Mouse (Mus musculus) limb, embryonic 14.5 days (tissue): ENCODE measurements around the gene Eif5a. TPM values are rescaled to one million over a fixed set of nuclear protein-coding genes. Genes with fewer than 3 reads are reported as not detected.
"Not testable (repeated sequence)": the region's sequence is repeated elsewhere in the genome, so short reads cannot be mapped to it uniquely, and the experiment has no call there.

Experiments used
- ATAC-seq: fragments of 200-750 bp; cut with Nextera tagmentation; 2 replicates; pipeline ENCODE4 v1.8.0; 2017; ENCODE audit warnings: low read depth, moderate number of reproducible peaks, moderate TSS enrichment; ENCODE audit not compliant: low FRiP score
- DNase-seq: peaks from one replicate; pipeline ENCODE4 v3.0.0-alpha.2; 2015; ENCODE audit warnings: low spot score
- H3K27ac ChIP-seq: fragments of 300-500 bp; sonication (generic); replicated peaks from 2 replicates; pipeline ENCODE4 v1.5.1; 2014; ENCODE audit warnings: low read depth, mild to moderate bottlenecking, low read length, moderate library complexity, mixed read lengths
- H3K27me3 ChIP-seq: fragments of 300-500 bp; sonication (generic); 2 replicates; pipeline ENCODE4 v1.6.1; 2014; ENCODE audit warnings: low read length, mixed read lengths; ENCODE audit not compliant: control insufficient read depth, insufficient read depth
- H3K36me3 ChIP-seq: fragments of 300-500 bp; sonication (generic); 2 replicates; pipeline ENCODE4 v1.6.1; 2014; ENCODE audit warnings: mild to moderate bottlenecking, low read length, moderate library complexity, mixed read lengths; ENCODE audit not compliant: control insufficient read depth, insufficient read depth
- H3K4me1 ChIP-seq: fragments of 300-500 bp; sonication (generic); 2 replicates; pipeline ENCODE4 v1.6.1; 2014; ENCODE audit warnings: antibody characterized with exemption, low read length, mixed read lengths; ENCODE audit not compliant: control insufficient read depth, insufficient read depth
- H3K4me2 ChIP-seq: fragments of 300-500 bp; sonication (generic); replicated peaks from 2 replicates; pipeline ENCODE4 v1.6.1; 2014; ENCODE audit warnings: low read depth, mild to moderate bottlenecking, low read length, moderate library complexity; ENCODE audit not compliant: severe bottlenecking
- H3K4me3 ChIP-seq: fragments of 300-500 bp; sonication (generic); replicated peaks from 2 replicates; pipeline ENCODE4 v1.5.1; 2014; ENCODE audit warnings: low read length
- H3K9ac ChIP-seq: fragments of 300-500 bp; sonication (generic); 2 replicates; pipeline ENCODE4 v1.6.1; 2014; ENCODE audit warnings: mild to moderate bottlenecking, low read depth, low read length, moderate library complexity; ENCODE audit not compliant: severe bottlenecking
- H3K9me3 ChIP-seq: fragments of 300-500 bp; sonication (generic); 2 replicates; pipeline ENCODE4 v1.6.1; 2016; ENCODE audit warnings: low read length; ENCODE audit not compliant: control insufficient read depth
- POLR2A ChIP-seq: fragments of 200-500 bp; IDR thresholded peaks from 2 replicates; pipeline ENCODE4 v1.8.0; 2012; ENCODE audit warnings: inconsistent platforms, mild to moderate bottlenecking, moderate library complexity, borderline replicate concordance; ENCODE audit not compliant: insufficient read depth, insufficient read length; ENCODE audit errors: extremely low read depth
- WGBS: fragments of 180-500 bp; shearing (Covaris S2); extraction: QIAGEN DNeasy Blood & Tissue Kit; methylation state at CpG from one replicate; pipeline ENCODE4 v1.1.7; 2014; 5-methylcytosine and 5-hydroxymethylcytosine counted together
- polyA plus RNA-seq, 2 experiments: library from polyadenylated mRNA; depleted of rRNA in 1 of 2; stranded (reverse) in 1 of 2; unstranded in 1 of 2; fragments of >200 nt; fragmentation: Nextera tagmentation in 1 of 2; extraction: Ambion mirVana in 1 of 2; gene quantifications; 2 replicates each; pipeline versions ENCODE4 v1.2.1 to v1.2.3; 2012 to 2014

Gene Eif5a
- polyA plus RNA-seq, 2 experiments: 1,079 to 1,603 TPM

- H3K4me1 ChIP-seq: peaks cover 23% of the 10 kb centered on the region
- no peak overlapping the region for H3K9ac ChIP-seq
- ATAC-seq: no peak
- H3K4me3 ChIP-seq: peak overlapping the region; percentile 97
- no peak for DNase-seq
- H3K9me3 ChIP-seq: no peaks in the 10 kb centered on the region
- 78% methylated on average over 9 of the region's 9 CpGs for WGBS
- TF ChIP-seq POLR2A: no peak
- H3K27ac ChIP-seq: no peak overlapping the region
- H3K4me2 ChIP-seq: peak overlapping the region; percentile 88
- H3K27me3 ChIP-seq: no peaks in the 10 kb centered on the region
- peaks cover 44% of the 10 kb centered on the region for H3K36me3 ChIP-seq
Observed at GRCm38 (mm10) chr11:69919053-69919452, 2.7 kb downstream of the Eif5a start.

- Histone ChIP-seq H3K27ac (no peak overlapping the region), H3K36me3 (peaks cover 47% of the 10 kb centered on the region), H3K9me3 (no peaks in the 10 kb centered on the region), H3K4me3 (no peak overlapping the region), H3K4me2 (no peak overlapping the region), H3K9ac (no peak overlapping the region), H3K27me3 (no peaks in the 10 kb centered on the region), H3K4me1 (peaks cover 25% of the 10 kb centered on the region)
- TF ChIP-seq POLR2A: no peak
- ATAC-seq (no peak), DNase-seq (no peak)
- 70% methylated on average over 5 of the region's 5 CpGs for WGBS
Observed at GRCm38 (mm10) chr11:69918118-69918517, 3.6 kb downstream of the Eif5a start.

GRCm38 (mm10) chr11:69917379-69917948 lies 4.3 kb downstream of the Eif5a start:
- Histone ChIP-seq H3K27ac (no peak overlapping the region), H3K27me3 (no peaks in the 10 kb centered on the region), H3K36me3 (peaks cover 54% of the 10 kb centered on the region), H3K4me1 (peaks cover 21% of the 10 kb centered on the region), H3K9ac (no peak overlapping the region), H3K9me3 (no peaks in the 10 kb centered on the region), H3K4me2 (no peak overlapping the region), H3K4me3 (no peak overlapping the region)
- DNase-seq: no peak
- TF ChIP-seq POLR2A: no peak
- ATAC-seq: no peak
- WGBS: 86% methylated on average over 8 of the region's 8 CpGs

GRCm38 (mm10) chr11:69916652-69917378 lies 4.9 kb downstream of the Eif5a start:
- not testable (repeated sequence) for H3K27ac ChIP-seq, H3K4me2 ChIP-seq, H3K9me3 ChIP-seq, H3K27me3 ChIP-seq, H3K4me3 ChIP-seq, DNase-seq, ATAC-seq, H3K9ac ChIP-seq
- Histone ChIP-seq H3K4me1 (peaks cover 21% of the 10 kb centered on the region), H3K36me3 (peaks cover 60% of the 10 kb centered on the region)
- 58% methylated on average over 7 of the region's 7 CpGs for WGBS

- H3K9ac ChIP-seq: peak overlapping the region; percentile 12
Observed at GRCm38 (mm10) chr11:69915667-69916627, 5.8 kb downstream of the Eif5a start.

More at GRCm38 (mm10) chr11:69915667-69916627, 5.8 kb downstream of the Eif5a start:
- Histone ChIP-seq H3K27me3 (no peaks in the 10 kb centered on the region), H3K4me2 (no peak overlapping the region), H3K9me3 (no peaks in the 10 kb centered on the region), H3K4me1 (peaks cover 21% of the 10 kb centered on the region), H3K36me3 (peaks cover 69% of the 10 kb centered on the region), H3K27ac (no peak overlapping the region), H3K4me3 (peak overlapping the region; percentile 83; the same call in 1 of the 2 replicates)
- no peak for TF ChIP-seq POLR2A
- no peak for ATAC-seq
- WGBS: 72% methylated on average over 5 of the region's 5 CpGs
- no peak for DNase-seq
